Mouse (Mus musculus) cerebellum, adult 2 months (tissue): ENCODE data around the gene Sh3pxd2b.

Source experiments
- CTCF ChIP-seq: fragments of 200-500 bp; IDR thresholded peaks from 2 replicates; pipeline ENCODE4 v1.5.1; 2011; ENCODE audit warnings: low read depth, mild to moderate bottlenecking, control low read depth, low read length, moderate library complexity, borderline replicate concordance; ENCODE audit not compliant: insufficient read depth
- POLR2A ChIP-seq: fragments of 200-500 bp; IDR thresholded peaks from 2 replicates; pipeline ENCODE4 v1.6.1; 2011; ENCODE audit warnings: low read length, control low read depth, borderline replicate concordance; ENCODE audit not compliant: insufficient read depth

DNA sequence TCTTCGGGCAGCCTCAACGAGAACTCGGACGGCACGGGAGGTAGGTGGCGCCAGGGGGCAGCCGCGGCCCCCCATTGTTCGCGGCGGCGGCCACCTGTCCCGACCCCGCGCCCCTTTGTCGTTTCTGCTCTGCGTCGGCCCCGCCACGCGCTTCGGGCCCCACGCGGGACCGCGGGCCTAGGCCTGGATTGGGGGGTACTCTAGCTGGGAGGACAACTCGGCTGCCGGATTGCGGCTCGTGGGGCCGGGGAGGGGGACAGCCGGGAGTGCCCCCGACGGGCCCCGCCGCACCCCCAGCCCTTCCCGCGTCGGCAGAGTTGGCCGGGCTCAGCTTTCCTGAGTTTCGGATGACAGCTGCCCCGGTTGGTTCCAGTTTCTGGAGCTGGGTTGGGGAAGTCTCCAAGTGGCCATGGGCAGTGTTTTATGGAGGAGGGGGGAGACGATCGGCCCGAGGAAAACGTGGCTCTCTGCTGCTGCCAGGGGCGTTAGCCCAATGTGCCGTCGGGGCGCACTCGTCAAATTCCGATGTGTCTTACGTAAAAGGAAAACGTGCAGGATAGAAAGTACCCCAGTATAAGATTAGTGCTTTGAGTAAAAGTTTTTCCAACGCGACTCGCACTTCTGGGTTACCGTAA is 108.0 kb downstream of the Sh3pxd2b start:
- TF ChIP-seq POLR2A (no peak), CTCF (no peak)
